Mouse (Mus musculus) liver, embryonic 14.5 days (tissue): ENCODE data around the gene Mmp9. TPM values are rescaled to one million over a fixed set of nuclear protein-coding genes. Genes with fewer than 3 reads are reported as not detected.

Source experiments
- ATAC-seq: fragments of 200-750 bp; cut with Nextera tagmentation; 2 replicates; pipeline ENCODE4 v1.8.0; 2017; ENCODE audit warnings: moderate number of reproducible peaks, mild to moderate bottlenecking, moderate library complexity; ENCODE audit not compliant: insufficient read depth
- DNase-seq, 3 experiments: peaks; one replicate each; pipeline ENCODE4 v3.0.0-alpha.2; 2012 to 2013; ENCODE audit warnings: low read depth in 3 of 3, low spot score in 3 of 3
- H3K27ac ChIP-seq: fragments of 300-500 bp; sonication (generic); 2 replicates; pipeline ENCODE4 v1.5.1; 2014; ENCODE audit warnings: moderate library complexity, mild to moderate bottlenecking, control low read depth, inconsistent platforms
- H3K27me3 ChIP-seq: fragments of 300-500 bp; sonication (generic); 2 replicates; pipeline ENCODE4 v1.6.1; 2014; ENCODE audit warnings: mild to moderate bottlenecking, low read length, moderate library complexity; ENCODE audit not compliant: control insufficient read depth, insufficient read depth
- H3K36me3 ChIP-seq: fragments of 300-500 bp; sonication (generic); replicated peaks from 2 replicates; pipeline ENCODE4 v1.6.1; 2014; ENCODE audit warnings: low read depth; ENCODE audit not compliant: control insufficient read depth, insufficient read depth
- H3K4me1 ChIP-seq, 2 experiments: fragments of 200-500 bp in 1 of 2; fragments of 300-500 bp in 1 of 2; sonication (generic) in 1 of 2; replicated peaks; 2 replicates each; pipeline ENCODE4 v1.6.1; 2012 to 2014; ENCODE audit warnings: antibody characterized with exemption in 1 of 2, inconsistent platforms in 1 of 2, low read length in 1 of 2; ENCODE audit not compliant: control insufficient read depth in 2 of 2, insufficient read depth in 2 of 2
- H3K4me2 ChIP-seq: fragments of 300-500 bp; sonication (generic); 2 replicates; pipeline ENCODE4 v1.6.1; 2014; ENCODE audit warnings: low read depth, mild to moderate bottlenecking, control low read depth, moderate library complexity
- H3K4me3 ChIP-seq, 2 experiments: fragments of 200-500 bp in 1 of 2; fragments of 300-500 bp in 1 of 2; sonication (generic) in 1 of 2; 2 replicates each; pipeline ENCODE4 v1.5.1; 2012 to 2014; ENCODE audit warnings: low read depth in 2 of 2, low read length in 2 of 2, mild to moderate bottlenecking in 2 of 2, control low read depth in 1 of 2, inconsistent platforms in 1 of 2, moderate library complexity in 1 of 2; ENCODE audit not compliant: insufficient read depth in 1 of 2
- H3K9ac ChIP-seq: fragments of 300-500 bp; sonication (generic); replicated peaks from 2 replicates; pipeline ENCODE4 v1.6.1; 2014; ENCODE audit warnings: mild to moderate bottlenecking, control low read depth, moderate library complexity
- H3K9me3 ChIP-seq: fragments of 300-500 bp; sonication (generic); 2 replicates; pipeline ENCODE4 v1.6.1; 2016; ENCODE audit warnings: low read length, mixed read lengths; ENCODE audit not compliant: control insufficient read depth
- CTCF ChIP-seq: IDR thresholded peaks from 2 replicates; pipeline ENCODE4 v1.5.1; 2016; ENCODE audit warnings: antibody characterized with exemption, low read depth, control low read depth
- EP300 ChIP-seq: IDR thresholded peaks from 2 replicates; pipeline ENCODE4 v1.6.1; 2016; ENCODE audit warnings: antibody characterized with exemption, low read depth
- WGBS: fragments of 180-500 bp; shearing (Covaris S2); extraction: QIAGEN DNeasy Blood & Tissue Kit; methylation state at CpG from one replicate; pipeline ENCODE4 v1.1.7; 2014; ENCODE audit not compliant: insufficient replicate concordance; 5-methylcytosine and 5-hydroxymethylcytosine counted together
- polyA plus RNA-seq, 2 experiments: library from polyadenylated mRNA; depleted of rRNA in 1 of 2; stranded (reverse) in 1 of 2; unstranded in 1 of 2; fragments of >200 nt; fragmentation: Nextera tagmentation in 1 of 2; extraction: Ambion mirVana in 1 of 2; gene quantifications; 2 replicates each; pipeline versions ENCODE4 v1.2.1 to v1.2.3; 2012 to 2014

Gene Mmp9
- polyA plus RNA-seq, 2 experiments: 0.97 to 1.2 TPM

DNA sequence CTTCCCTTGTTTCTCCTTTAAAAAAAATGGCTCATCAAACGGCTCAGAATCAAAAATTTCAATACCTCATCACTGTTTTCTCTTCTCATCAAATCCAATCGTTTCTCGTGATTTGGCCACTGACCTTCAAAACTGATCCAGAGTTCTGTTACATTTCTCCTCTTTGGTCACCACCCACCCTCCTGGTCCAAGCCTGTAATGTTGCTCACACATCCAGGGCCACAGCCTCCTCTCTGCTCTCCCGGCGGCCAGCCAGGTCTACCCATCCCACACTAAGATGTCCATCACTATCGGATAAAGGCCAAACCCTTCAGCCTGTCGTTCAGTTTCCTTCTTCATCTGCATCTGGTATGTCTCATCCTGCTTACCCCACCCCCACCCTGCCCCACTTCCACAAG, 21.6 kb downstream of the Mmp9 start:
- Histone ChIP-seq H3K9ac (no peak overlapping the region), H3K4me2 (no peak overlapping the region), H3K4me3 (no peak overlapping the region), H3K27ac (no peak overlapping the region), H3K36me3 (no peaks in the 10 kb centered on the region), H3K27me3 (peaks cover 11% of the 10 kb centered on the region), H3K9me3 (no peaks in the 10 kb centered on the region), H3K4me1 (peaks cover 0 to 3% of the 10 kb centered on the region in 2 experiments; a peak in 2 of 4 replicates)
- no peak for DNase-seq
- no peak for ATAC-seq
- TF ChIP-seq CTCF (no peak), EP300 (no peak)
- 29% methylated on average over 7 of the region's 7 CpGs for WGBS

GRCm38 (mm10) chr2:164964242-164964894, 23.8 kb downstream of the Mmp9 start:
- TF ChIP-seq CTCF: no peak
- H3K9ac ChIP-seq: no peak overlapping the region
- H3K9me3 ChIP-seq: no peaks in the 10 kb centered on the region
- ATAC-seq (no peak), DNase-seq (no peak)
- peaks cover 0 to 3% of the 10 kb centered on the region in 2 experiments; a peak in 2 of 4 replicates for H3K4me1 ChIP-seq
- H3K27me3 ChIP-seq: peaks cover 33% of the 10 kb centered on the region
- no peak overlapping the region for H3K4me3 ChIP-seq
- H3K4me2 ChIP-seq: no peak overlapping the region
- H3K27ac ChIP-seq: no peak overlapping the region
- WGBS: 35% methylated on average over 9 of the region's 9 CpGs
- H3K36me3 ChIP-seq: no peaks in the 10 kb centered on the region

- Histone ChIP-seq H3K36me3 (no peaks in the 10 kb centered on the region), H3K27ac (no peak overlapping the region), H3K4me3 (no peak overlapping the region), H3K9ac (no peak overlapping the region), H3K4me1 (peaks cover 0 to 3% of the 10 kb centered on the region in 2 experiments; a peak in 2 of 4 replicates), H3K27me3 (peaks cover 39% of the 10 kb centered on the region), H3K4me2 (no peak overlapping the region), H3K9me3 (no peaks in the 10 kb centered on the region)
- 72% methylated on average over 1 of the region's 1 CpGs for WGBS
- DNase-seq (no peak), ATAC-seq (no peak)
- TF ChIP-seq EP300 (no peak), CTCF (no peak)
These were observed 24.4 kb downstream of the Mmp9 start for GRCm38 (mm10) chr2:164964981-164965380.

GRCm38 (mm10) chr2:164966381-164966780, 25.8 kb downstream of the Mmp9 start:
- H3K9ac ChIP-seq: no peak overlapping the region
- DNase-seq (no peak), ATAC-seq (no peak)
- no peaks in the 10 kb centered on the region for H3K9me3 ChIP-seq
- TF ChIP-seq EP300 (no peak), CTCF (no peak)
- peaks cover 52% of the 10 kb centered on the region for H3K27me3 ChIP-seq
- H3K4me1 ChIP-seq: no peaks in the 10 kb centered on the region
- H3K4me2 ChIP-seq: no peak overlapping the region
- WGBS: 13% methylated on average over 8 of the region's 8 CpGs
- no peak overlapping the region for H3K4me3 ChIP-seq
- H3K36me3 ChIP-seq: no peaks in the 10 kb centered on the region
- no peak overlapping the region for H3K27ac ChIP-seq

- no peak overlapping the region for H3K4me3 ChIP-seq
- H3K27ac ChIP-seq: no peak overlapping the region
- no peaks in the 10 kb centered on the region for H3K9me3 ChIP-seq
- H3K4me2 ChIP-seq: no peak overlapping the region
- DNase-seq: no peak
- ATAC-seq: no peak
- peaks cover 57% of the 10 kb centered on the region for H3K27me3 ChIP-seq
- H3K4me1 ChIP-seq: no peaks in the 10 kb centered on the region
- TF ChIP-seq CTCF (0 out of 2 replicates have a peak, but pooled peaks have one; percentile 16), EP300 (no peak)
- WGBS: 10% methylated on average over 6 of the region's 6 CpGs
- H3K9ac ChIP-seq: no peak overlapping the region
- no peaks in the 10 kb centered on the region for H3K36me3 ChIP-seq
These were observed 26.6 kb downstream of the Mmp9 start for GRCm38 (mm10) chr2:164967193-164967592.
